Mouse (Mus musculus) thymus, postnatal 0 days (tissue): Measurements from ENCODE around the gene Cpne4. TPM values are rescaled to one million over a fixed set of nuclear protein-coding genes. Genes with fewer than 3 reads are reported as not detected.

ENCODE experiments used
- DNase-seq: peaks from one replicate; pipeline ENCODE4 v3.0.0-alpha.2; 2015; ENCODE audit warnings: low spot score
- polyA plus RNA-seq: library from polyadenylated mRNA; unstranded; fragments of >200 nt; fragmentation: Nextera tagmentation; extraction: Ambion mirVana; gene quantifications from 2 replicates; pipeline ENCODE4 v1.2.1, GENCODE M21; 2015

Cpne4 gene
- polyA plus RNA-seq, 1 experiment from 2014 or later = 0.26 TPM

DNA sequence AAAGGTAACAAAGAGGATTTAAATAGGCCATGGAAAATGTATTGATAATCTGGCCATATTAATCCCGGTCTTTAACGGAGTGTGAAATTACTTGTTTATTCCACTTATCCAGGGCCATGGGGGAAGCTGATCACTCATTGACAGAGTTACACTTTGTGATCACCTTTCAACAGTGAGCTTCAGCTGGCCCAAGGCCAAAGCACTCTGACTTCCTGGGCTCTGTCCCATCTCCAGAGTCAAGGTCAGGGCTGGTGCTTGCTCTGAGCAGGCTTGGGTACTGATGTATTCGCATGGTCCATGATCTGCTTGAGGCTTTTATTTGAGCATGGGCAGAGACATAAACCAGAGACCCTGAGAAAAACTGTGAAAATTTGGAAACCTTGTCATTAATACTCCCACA, 131.5 kb downstream of the Cpne4 start:
- DNase-seq = no peak

DNA sequence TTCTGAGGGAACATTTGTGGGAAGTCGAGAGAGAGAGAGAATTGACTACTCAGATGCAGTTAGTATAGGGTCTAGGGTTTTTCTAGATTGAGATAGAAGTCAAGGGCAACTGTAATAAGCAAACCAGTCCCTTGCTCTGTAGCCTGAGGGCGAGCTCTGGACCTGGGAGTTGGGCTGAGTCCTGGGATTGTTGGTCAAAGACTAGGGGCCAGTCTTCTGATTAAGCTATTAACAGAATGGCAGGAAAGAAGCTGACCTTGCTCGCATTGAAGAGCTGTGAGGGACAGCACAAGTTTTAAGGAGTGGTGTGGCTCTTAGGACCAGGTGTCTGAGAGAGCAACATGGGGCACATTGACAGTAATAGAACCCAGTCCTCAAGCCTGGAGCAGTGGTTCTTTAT, 140.0 kb downstream of the Cpne4 start:
- no peak for DNase-seq

DNA sequence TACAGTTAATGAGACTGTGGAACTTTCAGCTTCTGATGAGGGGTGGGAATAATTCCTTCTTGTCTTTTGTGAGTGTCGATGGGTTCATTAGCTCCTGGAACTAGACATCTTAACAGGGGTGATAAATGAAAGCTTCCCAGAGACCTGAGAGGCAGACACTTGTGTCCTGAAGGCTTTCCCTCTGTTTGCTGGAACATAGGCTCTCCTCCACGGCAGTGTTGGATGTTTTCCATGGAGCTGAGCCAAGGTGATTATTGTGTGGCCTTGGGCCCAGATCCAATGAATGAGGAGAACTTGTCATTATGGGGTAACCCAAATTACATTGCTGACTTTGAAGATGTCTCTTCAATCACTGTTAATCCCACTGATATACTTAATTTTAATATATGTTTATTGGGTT, 146.1 kb downstream of the Cpne4 start:
- no peak for DNase-seq

DNA sequence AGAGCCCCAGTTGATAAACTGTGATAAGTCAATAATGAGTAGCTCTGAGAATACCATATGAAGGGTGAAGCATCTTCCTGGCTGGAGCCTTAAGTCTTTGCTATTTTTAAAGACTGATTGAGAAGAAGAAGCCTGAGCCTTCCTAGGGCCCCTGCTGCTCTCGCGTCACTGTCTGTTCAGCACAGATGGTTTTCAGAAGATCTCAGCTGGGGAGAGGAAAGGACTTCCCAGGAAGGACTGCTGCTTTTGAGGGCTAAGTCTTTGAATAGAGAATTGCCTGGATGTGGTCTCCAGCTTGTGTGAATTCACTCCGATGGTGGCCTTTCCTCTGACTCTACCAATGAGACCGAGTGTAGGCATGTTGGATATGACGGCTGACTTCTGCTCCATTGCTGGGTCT, 163.7 kb downstream of the Cpne4 start:
- no peak for DNase-seq

DNA sequence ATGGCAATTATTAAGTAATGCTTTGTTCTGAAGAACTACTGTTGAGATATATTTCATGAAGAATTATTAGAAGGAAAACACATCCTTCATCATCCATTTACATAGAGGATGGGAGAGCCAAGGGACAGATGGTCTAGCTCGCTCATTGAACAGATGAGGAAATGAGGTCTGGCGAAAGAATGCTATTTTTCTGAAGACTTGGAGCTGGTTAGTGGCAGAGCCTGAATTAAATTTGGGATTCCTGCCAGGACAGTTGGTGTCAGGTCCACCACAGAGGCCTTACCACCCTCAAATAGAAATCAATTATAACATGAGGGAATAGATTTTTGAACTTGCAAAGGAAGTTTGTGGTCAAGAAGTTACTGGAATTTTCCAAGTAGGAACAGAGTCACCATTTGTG, 178.2 kb downstream of the Cpne4 start:
- no peak for DNase-seq

DNA sequence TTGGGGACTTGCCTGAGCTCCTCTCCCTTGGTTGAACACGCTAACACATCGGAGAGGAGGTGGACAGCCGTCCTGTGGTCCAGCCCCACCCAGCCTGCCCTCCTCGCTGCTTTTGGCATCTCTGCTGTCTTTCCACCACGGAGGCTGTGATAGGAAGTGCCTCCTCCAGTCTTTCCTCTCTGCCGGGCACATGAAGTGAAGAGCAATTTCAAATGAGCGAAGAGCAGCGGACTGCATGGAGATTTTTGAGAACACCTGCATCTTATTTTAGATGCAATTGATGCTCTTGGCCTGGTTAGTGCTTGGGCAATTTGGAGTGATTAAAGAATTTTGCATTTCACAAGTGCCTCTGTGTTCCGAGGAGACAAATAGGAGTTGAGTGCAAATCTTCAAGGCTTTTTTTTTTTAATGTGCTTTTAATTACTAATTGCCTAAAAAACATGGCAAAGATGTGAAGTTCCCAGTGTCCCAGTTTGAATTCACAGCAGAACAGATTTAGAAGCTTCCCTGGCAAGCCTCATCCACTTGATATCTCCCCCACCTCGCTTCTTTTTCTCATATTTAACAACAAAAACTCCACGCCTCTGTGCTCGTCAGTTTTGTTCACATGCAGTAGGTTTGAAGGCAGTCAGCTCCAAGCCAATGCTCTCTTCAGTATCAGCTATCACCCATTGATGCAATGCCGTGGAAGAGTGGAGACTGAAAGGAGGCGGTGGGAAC, 195.7 kb downstream of the Cpne4 start:
- DNase-seq = no peak

DNA sequence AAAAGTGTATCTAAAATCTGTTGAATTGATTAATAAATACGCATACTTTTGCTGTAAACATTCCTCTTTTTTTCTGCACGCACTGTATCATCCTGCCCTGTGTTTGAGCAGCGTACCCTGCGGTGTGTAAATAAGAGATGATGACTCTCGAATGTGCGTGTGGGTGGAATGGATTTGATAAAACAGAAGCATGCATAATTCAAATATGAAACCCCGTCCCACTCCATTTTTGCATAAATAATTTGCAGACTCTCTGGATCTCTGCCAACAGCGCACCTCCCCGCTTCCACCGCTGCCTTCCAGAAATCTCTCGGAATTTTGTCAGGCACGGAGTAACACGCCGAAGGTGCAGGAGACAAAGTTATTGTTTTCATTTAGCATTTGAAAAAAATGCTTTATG, 208.4 kb downstream of the Cpne4 start:
- DNase-seq = no peak

DNA sequence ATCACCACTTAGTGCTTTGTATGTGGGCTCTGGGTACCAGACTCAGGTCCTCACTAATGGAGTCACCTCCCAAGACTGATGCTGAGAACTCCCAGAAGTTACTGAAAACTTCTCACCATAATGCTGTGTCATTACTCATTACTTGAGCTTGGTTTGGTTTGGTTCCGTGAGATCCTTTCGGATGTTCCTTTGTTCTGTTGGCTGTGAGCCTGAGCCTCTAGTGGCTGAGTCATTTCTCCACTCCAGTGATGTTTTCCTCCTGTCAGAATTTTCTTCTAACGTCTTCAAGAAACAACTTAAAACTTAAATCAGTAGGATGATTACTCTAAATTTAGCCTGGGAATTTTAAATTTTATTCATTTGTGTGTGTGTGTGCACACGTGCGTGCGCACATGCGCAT, 212.9 kb downstream of the Cpne4 start:
- no peak for DNase-seq

DNA sequence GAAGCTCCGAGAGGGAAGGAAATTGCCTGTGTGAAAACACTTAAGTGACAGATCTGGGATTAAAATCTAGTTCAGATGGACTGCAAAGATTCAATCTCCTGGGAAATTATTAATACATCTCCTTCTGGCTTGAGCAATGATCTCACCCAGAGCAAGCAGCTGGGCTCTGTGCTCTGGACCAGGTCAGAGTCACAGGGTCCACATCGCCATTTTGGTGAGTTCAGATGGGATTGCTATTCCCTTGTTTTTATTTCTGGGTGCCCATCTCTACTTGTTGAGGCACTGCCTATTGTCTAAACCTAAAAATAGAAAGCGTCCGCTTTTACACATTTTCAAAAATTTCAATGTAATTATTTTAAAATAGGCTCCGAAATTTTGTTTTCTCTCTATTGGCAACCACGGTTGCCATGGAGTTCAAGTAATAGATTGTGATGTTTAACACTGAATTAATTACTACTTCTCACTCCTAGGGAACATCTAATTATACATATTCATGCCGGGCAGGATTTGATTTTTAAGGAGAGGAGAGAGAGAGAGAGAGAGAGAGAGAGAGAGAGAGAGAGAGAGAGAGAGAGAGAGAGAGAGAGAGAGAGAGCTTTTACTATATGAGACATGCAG, 229.2 kb downstream of the Cpne4 start:
- no peak for DNase-seq

DNA sequence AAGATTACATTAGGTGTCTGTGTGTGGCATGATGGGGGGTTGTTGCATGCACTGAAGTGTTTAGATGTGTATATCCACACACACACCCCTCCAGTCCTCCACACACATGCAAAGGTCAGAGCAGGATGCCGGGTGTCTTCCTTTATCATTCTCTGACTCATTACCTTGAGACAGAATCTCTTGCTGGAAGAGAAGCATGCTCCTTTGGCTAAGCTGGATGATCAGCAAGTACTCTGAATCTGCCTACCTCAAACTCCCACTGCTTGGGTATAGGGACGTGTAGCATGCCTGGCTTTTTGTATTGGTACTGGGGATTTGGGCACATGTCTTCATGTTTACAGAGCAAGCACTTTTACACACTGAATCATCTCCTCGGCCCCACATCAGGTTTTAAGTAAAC, 230.0 kb downstream of the Cpne4 start:
- DNase-seq = no peak

DNA sequence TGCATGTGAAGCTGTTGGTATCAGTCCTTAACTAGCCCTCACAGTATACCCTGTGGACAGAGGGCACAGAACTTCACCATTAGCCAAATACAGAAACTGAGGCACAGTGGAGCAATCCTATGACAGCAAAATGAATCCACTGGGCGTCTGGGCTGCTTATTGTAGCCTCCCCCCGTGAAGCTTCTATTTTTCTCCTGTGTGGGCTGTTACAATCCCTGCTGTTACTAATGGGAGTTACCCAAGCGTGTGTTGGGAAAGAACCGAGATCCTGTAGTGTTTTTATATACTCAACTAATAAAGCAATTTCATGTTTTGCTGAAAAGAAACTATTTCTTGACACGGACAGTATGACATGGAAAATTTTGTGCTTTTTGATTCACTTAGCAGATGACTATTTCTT, 230.7 kb downstream of the Cpne4 start:
- no peak for DNase-seq

DNA sequence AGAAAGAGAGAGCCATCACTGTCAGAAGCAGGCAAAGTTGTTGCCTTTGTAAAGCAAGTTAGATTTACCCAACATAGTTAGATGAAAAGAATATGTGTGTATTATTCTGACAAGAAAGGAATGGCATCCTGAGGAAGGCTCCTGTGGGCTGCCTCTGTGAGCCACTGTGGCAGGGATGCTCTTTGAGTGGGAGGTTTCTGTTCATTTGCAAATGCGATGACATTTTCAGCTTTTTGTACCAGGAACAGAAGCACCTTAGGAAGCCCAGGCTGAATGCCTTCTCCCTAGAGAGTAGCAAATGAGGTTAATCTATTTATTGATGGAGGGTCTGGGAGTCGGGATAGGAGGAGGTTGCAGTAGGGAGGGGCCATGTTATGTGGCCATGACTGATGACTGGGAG, 249.5 kb downstream of the Cpne4 start:
- DNase-seq = no peak

DNA sequence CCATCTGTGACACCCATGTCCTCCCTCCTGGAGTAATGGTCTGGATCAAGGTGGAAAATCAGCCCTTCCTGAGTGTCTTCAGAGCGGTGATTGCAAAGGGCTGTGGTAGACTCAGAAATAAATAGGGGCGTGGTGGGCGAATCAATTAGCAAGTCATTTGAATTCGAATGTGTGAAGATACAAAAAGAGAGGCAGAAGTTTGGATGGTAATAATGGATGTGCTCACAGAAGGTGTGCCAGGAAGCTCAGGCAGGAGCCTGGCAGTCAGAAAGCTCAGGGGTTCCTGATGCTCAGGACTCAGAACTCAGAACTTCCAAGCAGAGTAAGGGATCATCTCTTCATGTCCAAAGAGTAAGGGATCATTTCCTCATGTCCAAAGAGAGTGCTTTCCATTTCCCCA, 257.7 kb downstream of the Cpne4 start:
- no peak for DNase-seq

DNA sequence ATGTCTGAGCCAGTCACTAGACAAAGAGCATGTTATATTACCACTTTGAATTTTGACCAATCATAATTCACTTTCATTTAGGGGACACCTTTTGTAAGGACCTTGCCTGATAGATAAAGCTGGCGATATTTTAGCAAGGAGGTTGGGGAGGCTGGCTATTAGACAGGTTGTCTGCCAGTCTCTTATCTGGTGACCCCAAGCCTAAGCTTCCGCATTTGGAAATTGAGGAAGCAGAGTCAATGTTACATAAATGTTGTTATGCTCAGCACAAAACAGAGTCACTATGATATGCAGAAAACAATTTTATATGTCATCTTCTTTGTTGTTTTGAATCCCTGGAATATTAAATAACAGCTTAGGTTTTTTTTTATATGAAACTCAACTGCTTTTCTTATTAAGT, 267.6 kb downstream of the Cpne4 start:
- DNase-seq = no peak

DNA sequence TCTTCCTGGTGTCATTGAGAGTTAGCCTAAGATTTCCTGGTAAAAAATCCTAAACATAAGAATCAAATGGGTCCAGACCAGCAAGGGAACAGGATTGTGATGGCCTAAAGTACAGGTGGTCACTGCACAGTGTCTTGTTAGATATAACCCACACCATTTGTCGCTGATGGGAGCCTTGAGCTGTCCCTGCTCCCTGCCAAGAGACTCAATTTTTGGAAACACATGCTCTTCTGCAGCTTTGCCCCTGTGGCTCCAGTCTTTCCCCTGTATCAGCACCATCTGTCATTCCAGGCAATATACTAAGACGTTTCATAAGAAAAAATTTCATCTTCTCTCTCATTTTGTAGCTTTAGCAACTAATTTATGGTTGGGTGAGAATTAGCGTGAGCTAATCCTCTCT, 281.6 kb downstream of the Cpne4 start:
- DNase-seq = no peak

DNA sequence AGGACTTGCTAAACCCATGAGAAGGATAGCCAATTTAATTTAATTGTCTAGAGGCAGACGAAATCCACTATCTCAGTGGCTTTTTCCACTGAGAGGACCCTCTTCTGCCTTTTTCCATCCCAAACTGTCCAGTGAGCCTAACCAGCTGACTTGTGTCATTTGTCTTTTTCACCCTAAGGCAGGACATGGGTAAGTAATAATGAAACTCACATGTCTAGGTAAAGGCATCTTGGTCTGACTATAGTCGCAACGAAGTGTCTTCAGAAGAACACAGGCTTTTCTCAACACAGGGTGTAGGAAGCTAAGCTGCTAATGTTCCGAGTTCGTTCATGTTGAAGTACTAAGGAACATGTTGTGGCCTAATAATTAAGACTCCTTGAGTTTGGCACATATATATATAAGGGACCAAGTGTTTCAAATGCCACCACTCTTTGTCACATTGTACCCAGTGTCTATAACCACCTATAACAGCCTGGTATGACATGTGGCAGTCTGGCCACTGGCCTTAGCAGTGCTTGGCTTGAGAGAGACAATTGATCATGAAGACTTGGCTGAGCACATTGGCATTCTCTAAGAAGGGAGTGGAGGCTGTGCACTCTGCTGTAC, 286.0 kb downstream of the Cpne4 start:
- DNase-seq = no peak

DNA sequence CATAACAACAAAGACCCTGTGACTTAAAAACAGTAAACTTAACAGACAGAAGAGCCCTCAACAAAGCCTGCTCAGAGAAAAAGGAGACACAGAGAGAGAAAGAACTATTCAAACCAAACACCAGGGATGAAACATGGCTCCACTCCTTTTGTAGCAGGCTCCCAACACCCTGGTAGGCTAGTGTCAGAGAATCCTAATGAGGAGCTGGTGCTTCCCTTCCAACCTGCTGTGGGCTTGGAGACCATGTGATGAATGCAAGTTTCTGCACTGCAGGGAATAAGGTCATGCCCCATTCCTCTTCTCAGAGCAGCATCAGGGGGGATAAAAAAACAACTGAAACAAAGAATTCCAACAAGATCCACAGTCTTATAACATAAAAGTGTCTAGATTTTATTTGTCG, 290.8 kb downstream of the Cpne4 start:
- no peak for DNase-seq

DNA sequence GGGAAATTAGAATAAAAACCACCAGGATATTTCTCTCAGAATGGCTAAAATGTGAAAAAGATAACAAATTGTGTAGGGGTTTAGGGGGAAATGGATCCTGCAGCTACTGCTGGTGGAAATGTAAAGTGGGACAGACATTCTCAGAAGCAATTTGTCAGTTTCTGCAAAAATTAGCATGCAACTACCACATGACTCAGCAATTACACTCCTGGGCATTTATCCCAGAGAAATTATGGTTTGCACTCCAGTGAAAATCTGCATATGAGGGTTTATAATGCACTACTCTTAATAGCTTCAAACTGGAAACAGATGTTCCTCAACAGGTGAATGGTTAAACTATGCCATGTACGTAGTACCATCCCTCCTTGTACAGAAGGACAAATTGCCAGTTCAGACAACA, 294.2 kb downstream of the Cpne4 start:
- DNase-seq = no peak

DNA sequence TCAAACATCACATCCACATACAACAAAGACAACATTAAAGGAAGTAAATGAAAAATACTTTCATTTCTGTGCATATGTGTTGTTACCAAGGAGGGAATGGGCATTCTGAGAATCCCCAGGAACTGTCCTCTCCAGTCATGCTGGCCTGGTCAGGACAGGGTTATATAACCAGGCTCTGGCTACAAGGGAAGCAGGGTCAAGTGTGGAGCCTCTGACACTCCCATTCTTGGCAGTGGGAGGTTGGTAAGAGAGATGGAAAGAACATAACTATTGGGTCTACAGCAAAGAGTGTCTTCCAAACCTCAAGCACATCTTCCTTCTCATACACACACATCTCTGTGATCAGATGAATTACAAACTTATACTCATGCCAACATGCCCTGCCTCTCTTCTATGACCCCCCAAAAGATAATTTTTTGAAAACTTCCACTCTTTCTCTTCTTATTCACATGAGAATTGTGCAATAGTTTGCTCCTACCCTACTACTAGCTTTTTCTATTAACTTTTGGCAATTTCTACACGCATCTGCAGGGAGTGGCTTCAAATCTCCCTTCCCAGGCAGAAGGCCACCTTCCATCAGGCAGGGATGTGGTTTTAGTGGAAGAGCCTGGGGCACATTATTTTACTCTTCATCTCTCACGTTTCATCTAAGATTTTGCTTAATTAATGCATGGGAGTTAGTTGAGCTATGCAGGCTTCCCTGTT, 298.3 kb downstream of the Cpne4 start:
- no peak for DNase-seq

DNA sequence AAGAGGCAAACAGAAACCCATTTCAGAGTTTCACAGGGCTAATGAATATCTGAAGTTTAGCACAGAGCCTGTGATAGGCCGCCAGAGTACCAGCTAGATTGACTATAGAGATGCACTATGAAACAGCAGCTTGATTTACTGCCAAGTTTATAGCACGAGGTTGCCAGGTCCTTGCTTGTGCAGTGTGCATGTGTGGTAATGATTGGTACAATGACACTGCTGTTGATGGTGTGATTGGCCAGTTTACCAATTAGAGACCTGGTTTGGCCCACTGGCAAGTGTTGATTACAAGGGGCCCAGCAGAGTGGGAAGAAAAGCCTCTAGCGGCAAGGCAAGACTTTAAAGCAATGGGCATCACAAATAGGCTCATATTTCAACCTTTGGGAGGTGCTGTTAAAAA, 306.6 kb downstream of the Cpne4 start:
- no peak for DNase-seq

DNA sequence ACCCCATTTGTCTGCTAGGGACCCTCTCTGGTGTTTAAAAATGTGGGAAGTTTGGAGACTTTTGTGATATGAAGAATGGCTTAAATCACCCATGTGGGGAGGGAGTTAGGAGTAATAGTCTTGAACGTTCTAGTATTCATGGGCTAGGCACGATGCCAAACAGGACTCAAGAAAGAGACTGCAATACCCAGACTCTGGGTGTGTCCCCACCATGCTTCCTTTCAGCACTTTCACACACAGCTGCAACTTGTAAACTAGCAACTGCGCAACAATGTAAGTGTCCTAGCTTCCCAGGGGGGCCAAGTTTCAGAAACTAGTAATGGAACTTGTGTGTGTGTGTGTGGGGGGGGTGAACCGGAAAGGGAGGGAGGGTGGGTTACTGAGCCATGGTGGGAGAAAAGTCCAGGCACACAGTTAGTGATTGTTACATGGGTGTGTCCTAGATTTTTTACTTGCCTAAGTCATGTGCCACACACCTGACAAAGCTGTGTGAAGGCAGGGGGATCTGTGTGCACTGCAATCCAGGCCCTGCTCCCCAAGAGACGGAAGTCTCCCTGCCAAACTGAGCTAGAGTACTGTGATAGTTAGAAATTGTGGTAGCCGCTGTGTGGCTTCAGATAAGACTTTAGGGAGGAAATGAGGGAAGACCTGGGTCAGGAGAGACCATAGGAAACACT, 307.3 kb downstream of the Cpne4 start:
- no peak for DNase-seq

DNA sequence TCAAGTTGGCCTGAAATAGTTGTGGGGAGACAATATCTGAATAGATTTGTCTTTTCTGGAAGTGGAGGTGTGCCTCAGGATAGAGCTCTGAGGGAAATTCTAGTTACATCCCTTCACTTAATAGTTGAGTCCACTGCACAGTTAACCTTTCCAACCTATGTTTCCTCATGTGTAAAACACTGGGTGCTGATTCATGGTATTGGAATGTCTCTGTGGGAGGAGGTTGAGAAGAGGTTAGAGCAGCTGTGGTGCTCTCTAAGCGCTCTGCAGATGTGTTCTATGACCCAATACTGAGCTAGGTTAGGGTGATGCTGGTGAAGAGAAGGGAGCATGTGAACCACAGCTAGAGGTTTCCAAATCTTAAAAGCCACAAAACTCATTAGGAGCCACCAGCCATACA, 318.7 kb downstream of the Cpne4 start:
- no peak for DNase-seq
